Mouse (Mus musculus) intestine, embryonic 15.5 days (tissue): ENCODE results near the gene Ccnb1ip1. TPM values are rescaled to one million over a fixed set of nuclear protein-coding genes. Genes with fewer than 3 reads are reported as not detected.

Experiments
- ATAC-seq: fragments of 200-750 bp; cut with Nextera tagmentation; 2 replicates; pipeline ENCODE4 v1.8.0; 2017; ENCODE audit warnings: moderate TSS enrichment, moderate library complexity
- H3K27ac ChIP-seq: fragments of 300-500 bp; sonication (generic); 2 replicates; pipeline ENCODE4 v1.5.1; 2015; ENCODE audit warnings: mild to moderate bottlenecking, inconsistent platforms
- H3K27me3 ChIP-seq: fragments of 300-500 bp; sonication (generic); replicated peaks from 2 replicates; pipeline ENCODE4 v1.6.1; 2015; ENCODE audit warnings: inconsistent platforms
- H3K36me3 ChIP-seq: fragments of 300-500 bp; sonication (generic); 2 replicates; pipeline ENCODE4 v1.6.1; 2015; ENCODE audit warnings: inconsistent platforms
- H3K4me1 ChIP-seq: fragments of 300-500 bp; sonication (generic); replicated peaks from 2 replicates; pipeline ENCODE4 v1.6.1; 2015; ENCODE audit warnings: inconsistent platforms
- H3K4me2 ChIP-seq: fragments of 300-500 bp; sonication (generic); replicated peaks from 2 replicates; pipeline ENCODE4 v1.6.1; 2015; ENCODE audit warnings: mild to moderate bottlenecking, inconsistent platforms
- H3K4me3 ChIP-seq: fragments of 300-500 bp; sonication (generic); replicated peaks from 2 replicates; pipeline ENCODE4 v1.5.1; 2015; ENCODE audit warnings: inconsistent platforms
- H3K9ac ChIP-seq: fragments of 300-500 bp; sonication (generic); 2 replicates; pipeline ENCODE4 v1.6.1; 2015; ENCODE audit warnings: inconsistent platforms
- H3K9me3 ChIP-seq: fragments of 300-500 bp; sonication (generic); 2 replicates; pipeline ENCODE4 v1.6.1; 2016; ENCODE audit warnings: inconsistent platforms
- WGBS: fragments of 180-500 bp; shearing (Covaris S2); methylation state at CpG from one replicate; pipeline ENCODE4 v1.1.7; 2015; 5-methylcytosine and 5-hydroxymethylcytosine counted together
- polyA plus RNA-seq: library from polyadenylated mRNA; unstranded; fragments of >200 nt; fragmentation: Nextera tagmentation; extraction: Ambion mirVana; gene quantifications from 2 replicates; pipeline ENCODE4 v1.2.1, GENCODE M21; 2015

The Ccnb1ip1 gene
- polyA plus RNA-seq, 1 experiment from 2014 or later: not detected

DNA sequence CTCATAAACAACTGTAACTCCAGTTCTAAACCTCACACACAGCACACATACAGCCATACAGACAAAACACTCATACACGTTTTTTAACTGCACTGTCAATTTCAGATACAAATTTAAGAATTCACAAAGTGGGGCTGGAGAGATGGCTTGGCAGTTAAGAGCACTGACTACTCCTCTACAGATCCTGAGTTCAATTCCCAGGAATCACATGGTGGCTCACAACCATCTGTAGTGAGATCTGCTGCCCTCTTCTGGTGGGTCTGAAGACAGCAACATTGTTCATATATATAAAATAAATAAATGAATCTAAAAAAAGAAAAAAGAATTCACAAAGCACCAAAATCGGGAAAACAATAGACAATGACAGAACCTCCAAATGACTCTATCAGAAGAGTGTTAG, 36.2 kb downstream of the Ccnb1ip1 start:
- no peak for ATAC-seq
- Histone ChIP-seq H3K36me3 (peaks cover 28% of the 10 kb centered on the region), H3K9me3 (no peaks in the 10 kb centered on the region), H3K4me2 (no peak overlapping the region), H3K4me3 (no peak overlapping the region), H3K9ac (no peak overlapping the region), H3K27ac (no peak overlapping the region), H3K4me1 (no peaks in the 10 kb centered on the region), H3K27me3 (no peaks in the 10 kb centered on the region)
- WGBS: 87% methylated on average over 2 of the region's 2 CpGs

DNA sequence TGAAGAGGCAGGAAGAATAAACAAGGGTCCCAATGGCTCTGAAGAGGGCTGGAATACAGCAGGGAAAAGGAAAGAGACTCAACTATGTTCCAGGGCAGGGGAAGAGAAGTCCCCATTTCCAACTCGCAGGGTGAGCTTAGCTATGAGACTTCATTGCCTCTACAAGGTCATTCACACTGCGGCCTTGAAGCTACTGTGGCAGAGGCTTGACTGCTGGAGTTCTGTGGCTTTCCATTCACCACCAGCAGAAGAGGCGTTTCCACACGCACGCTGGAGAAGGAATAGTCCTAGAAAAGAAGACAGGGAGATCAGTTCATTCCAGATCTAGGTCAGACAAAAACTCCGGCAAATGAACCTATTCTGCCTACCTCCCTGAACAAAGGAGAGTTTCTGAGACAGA, 41.8 kb downstream of the Ccnb1ip1 start:
- Histone ChIP-seq H3K9me3 (no peaks in the 10 kb centered on the region), H3K27ac (no peak overlapping the region), H3K36me3 (peaks cover 16% of the 10 kb centered on the region), H3K4me3 (no peak overlapping the region), H3K27me3 (no peaks in the 10 kb centered on the region), H3K4me2 (no peak overlapping the region), H3K9ac (no peak overlapping the region), H3K4me1 (no peaks in the 10 kb centered on the region)
- ATAC-seq: no peak
- 92% methylated on average over 6 of the region's 6 CpGs for WGBS

DNA sequence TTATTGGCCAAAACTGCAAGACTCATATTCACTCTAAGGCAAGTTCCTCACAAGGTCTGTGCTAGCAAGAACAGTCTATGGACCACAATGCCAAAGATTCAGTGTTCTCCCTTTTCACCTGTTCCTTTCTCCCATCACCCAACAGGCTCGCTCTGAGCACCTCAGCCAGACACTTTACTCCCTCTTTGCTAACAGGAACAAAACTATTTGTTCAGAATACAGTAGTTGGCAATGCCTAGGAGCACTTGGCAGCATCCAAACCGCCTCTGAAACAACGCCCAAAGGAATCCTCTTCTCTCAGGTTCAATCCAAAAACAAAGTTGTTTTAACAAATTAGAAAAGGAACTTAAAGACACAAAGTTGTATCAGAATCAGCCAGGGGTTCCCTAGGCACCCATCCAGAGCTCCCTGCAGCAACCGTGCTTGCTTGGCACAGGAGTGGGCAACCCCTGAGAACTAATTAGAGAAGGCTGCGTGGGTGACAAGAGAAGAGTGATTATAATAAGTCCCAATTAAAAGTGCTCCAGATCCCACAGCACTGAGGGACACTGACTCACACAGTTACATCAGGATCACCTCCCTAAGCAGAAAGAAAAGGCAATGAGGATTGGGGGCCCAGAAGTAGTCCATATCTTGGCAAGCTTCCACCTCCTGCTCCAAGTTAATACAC, 49.0 kb downstream of the Ccnb1ip1 start:
- ATAC-seq: no peak
- no peaks in the 10 kb centered on the region for H3K4me1 ChIP-seq
- H3K4me2 ChIP-seq: no peak overlapping the region
- WGBS: 79% methylated on average over 5 of the region's 5 CpGs
- H3K27ac ChIP-seq: no peak overlapping the region
- H3K36me3 ChIP-seq: peaks cover 3% of the 10 kb centered on the region; the same call in 1 of the 2 replicates
- H3K9me3 ChIP-seq: no peaks in the 10 kb centered on the region
- no peaks in the 10 kb centered on the region for H3K27me3 ChIP-seq
- no peak overlapping the region for H3K9ac ChIP-seq
- no peak overlapping the region for H3K4me3 ChIP-seq

DNA sequence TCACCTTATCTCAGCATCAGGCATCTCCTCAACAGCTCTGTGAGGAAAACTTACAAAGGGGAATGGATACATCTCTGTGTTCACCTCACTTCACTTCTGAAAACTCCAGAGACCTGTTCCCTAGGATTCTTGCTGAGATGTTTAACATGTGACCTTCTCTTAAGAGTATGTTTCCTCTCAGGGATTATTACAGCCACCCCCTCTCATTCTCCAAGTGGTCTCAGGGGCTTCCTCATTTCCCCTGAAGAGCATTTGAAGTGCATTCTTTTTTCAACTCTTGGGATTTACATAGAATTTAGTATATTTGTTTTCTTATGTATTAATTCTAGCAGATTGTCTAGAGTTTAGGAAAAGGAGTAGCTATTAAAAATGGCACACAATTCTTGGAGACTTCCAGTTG, 62.5 kb downstream of the Ccnb1ip1 start, which contains the start of gene Olfr749:
TSS of gene Olfr749 (minus strand) at position 101 of the 400 bp plus-strand sequence.
- Histone ChIP-seq H3K4me3 (no peak within 1 kb of the TSS), H3K9ac (no peak within 1 kb of the TSS), H3K4me1 (no peaks in the 10 kb centered on the region), H3K27ac (no peak within 1 kb of the TSS), H3K9me3 (no peaks in the 10 kb centered on the region), H3K27me3 (no peaks in the 10 kb centered on the region), H3K4me2 (no peak within 1 kb of the TSS), H3K36me3 (no peaks in the 10 kb centered on the region)
- ATAC-seq: no peak

- 61% methylated on average over 2 of the region's 2 CpGs for WGBS
- Histone ChIP-seq H3K4me1 (no peaks in the 10 kb centered on the region), H3K36me3 (no peaks in the 10 kb centered on the region), H3K4me3 (no peak overlapping the region), H3K9me3 (no peaks in the 10 kb centered on the region), H3K27me3 (no peaks in the 10 kb centered on the region), H3K27ac (no peak overlapping the region), H3K9ac (no peak overlapping the region), H3K4me2 (no peak overlapping the region)
- peak; percentile 69 for ATAC-seq
Observed at GRCm38 (mm10) chr14:50741584-50741983, 65.9 kb downstream of the Ccnb1ip1 start.

DNA sequence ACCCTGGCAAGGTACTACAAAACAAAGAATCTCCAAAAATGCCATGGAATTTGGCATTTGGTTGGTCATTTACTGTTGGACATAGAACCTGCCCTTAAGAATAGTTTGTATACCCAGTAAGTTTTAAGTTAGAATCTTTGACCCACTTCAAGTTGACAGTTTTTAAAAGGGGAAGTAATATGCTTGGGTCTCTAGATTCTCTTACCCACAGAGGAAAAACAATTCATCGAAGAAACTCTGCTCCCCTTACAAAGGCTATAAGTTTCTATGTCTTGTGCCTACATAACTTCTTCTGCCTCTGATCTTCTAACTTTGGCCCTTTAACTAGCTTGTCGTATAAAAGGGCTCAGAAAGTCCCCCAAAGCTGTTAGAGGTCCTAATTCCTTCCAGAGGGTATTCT, 67.2 kb downstream of the Ccnb1ip1 start:
- 69% methylated on average over 2 of the region's 2 CpGs for WGBS
- no peak for ATAC-seq

More for the DNA sequence above, 67.2 kb downstream of the Ccnb1ip1 start:
- Histone ChIP-seq H3K27me3 (no peaks in the 10 kb centered on the region), H3K4me1 (no peaks in the 10 kb centered on the region), H3K4me2 (no peak overlapping the region), H3K36me3 (no peaks in the 10 kb centered on the region), H3K9ac (no peak overlapping the region), H3K27ac (no peak overlapping the region), H3K9me3 (no peaks in the 10 kb centered on the region), H3K4me3 (no peak overlapping the region)

Other genes with a start within 250 kb of the Ccnb1ip1 start
- not detected in 2 replicates for gene Olfr744, start 192.9 kb downstream of the Ccnb1ip1 start, polyA plus RNA-seq
- gene Olfr745, start 168.3 kb downstream of the Ccnb1ip1 start, polyA plus RNA-seq: not detected in 2 replicates
- gene Olfr746, start 160.6 kb downstream of the Ccnb1ip1 start, polyA plus RNA-seq: not detected in 2 replicates
- gene Olfr747, start 114.5 kb downstream of the Ccnb1ip1 start, polyA plus RNA-seq: not detected in 2 replicates
- not detected in 2 replicates for gene Olfr748, start 100.4 kb downstream of the Ccnb1ip1 start, polyA plus RNA-seq
- gene Olfr749, start 62.6 kb downstream of the Ccnb1ip1 start, polyA plus RNA-seq: not detected in 2 replicates
- 60.5 and 61.8 TPM in 2 replicates for gene Ttc5, start 22.2 kb downstream of the Ccnb1ip1 start, polyA plus RNA-seq
- gene Parp2, start 109 bp upstream of the Ccnb1ip1 start, polyA plus RNA-seq: 57.1 and 59.2 TPM in 2 replicates
- gene Tep1, start 62.8 kb upstream of the Ccnb1ip1 start, polyA plus RNA-seq: 10.4 and 13.3 TPM in 2 replicates
- 0.23 and 0.29 TPM in 2 replicates for gene Klhl33, start 89.8 kb upstream of the Ccnb1ip1 start, polyA plus RNA-seq
- 134 and 136 TPM in 2 replicates for gene Osgep, start 117.2 kb upstream of the Ccnb1ip1 start, polyA plus RNA-seq
- 236 and 265 TPM in 2 replicates for gene Apex1, start 117.2 kb upstream of the Ccnb1ip1 start, polyA plus RNA-seq
- 65.5 and 67.5 TPM in 2 replicates for gene Pip4p1, start 123.1 kb upstream of the Ccnb1ip1 start, polyA plus RNA-seq
- 96.6 and 99.1 TPM in 2 replicates for gene Pnp, start 123.3 kb upstream of the Ccnb1ip1 start, polyA plus RNA-seq
- not detected in 2 replicates for gene Gm49342, start 136.8 kb upstream of the Ccnb1ip1 start, polyA plus RNA-seq
- 2.6 and 3.0 TPM in 2 replicates for gene Pnp2, start 148.3 kb upstream of the Ccnb1ip1 start, polyA plus RNA-seq
- gene Rnase10, start 200.0 kb upstream of the Ccnb1ip1 start, polyA plus RNA-seq: 0.33 and 0.43 TPM in 2 replicates
- not detected in 2 replicates for gene Rnase9, start 234.1 kb upstream of the Ccnb1ip1 start, polyA plus RNA-seq
- not detected in 2 replicates for gene Rnase11, start 242.4 kb upstream of the Ccnb1ip1 start, polyA plus RNA-seq
- 0.48 and 0.68 TPM in 2 replicates for gene Rnase12, start 249.9 kb upstream of the Ccnb1ip1 start, polyA plus RNA-seq